Mouse (Mus musculus): Measurements from ENCODE around the gene Dennd5a. TPM values are rescaled to one million over a fixed set of nuclear protein-coding genes. Genes with fewer than 3 reads are reported as not detected.
A peak's percentile ranks its signal among the peaks of the same experiment; 100 is the strongest.

Dennd5a gene
- total RNA-seq, 2 experiments from 2014 or later, result 22.4 to 35.2 TPM

DNA sequence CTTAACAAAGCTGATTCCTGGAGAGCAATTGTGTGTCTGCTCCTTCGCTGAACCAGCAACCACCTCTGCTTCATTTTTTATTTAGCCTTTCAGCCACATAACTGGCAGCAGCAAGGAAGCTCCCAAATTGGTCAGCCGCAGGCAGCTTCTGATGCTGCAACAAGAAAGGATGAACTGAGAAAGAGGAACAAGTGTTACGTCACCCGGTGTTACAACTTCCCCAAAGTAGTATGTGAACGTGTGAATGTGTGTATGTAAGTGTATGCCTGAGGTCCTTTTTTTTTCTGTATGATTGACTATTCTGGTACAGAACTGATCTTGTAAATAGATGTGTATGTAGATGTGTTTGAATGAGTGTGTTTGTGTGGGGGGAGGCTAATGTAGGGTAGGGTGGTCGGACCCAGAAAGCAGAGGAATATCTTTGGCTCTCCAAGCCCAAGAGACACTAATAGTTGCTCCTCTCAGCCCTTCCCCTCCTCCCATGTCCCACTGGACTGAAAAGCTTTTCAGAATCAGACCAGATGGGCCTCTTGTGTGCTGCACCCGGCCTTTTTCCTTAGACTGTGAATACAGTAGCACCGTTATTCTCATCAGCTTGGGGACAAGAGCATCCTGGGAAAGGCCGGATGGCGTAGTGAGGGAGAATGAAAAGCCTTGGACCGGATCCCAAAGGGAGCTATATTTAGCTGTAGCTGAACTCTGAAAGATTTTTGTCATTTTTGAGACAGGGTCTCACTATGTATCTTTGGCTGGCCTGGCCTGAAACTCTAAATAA lies 7.7 kb upstream of the Dennd5a start:
- no peak for ATAC-seq (replicated peaks; ENCODE audit: low FRiP score, poor library complexity, severe bottlenecking)

DNA sequence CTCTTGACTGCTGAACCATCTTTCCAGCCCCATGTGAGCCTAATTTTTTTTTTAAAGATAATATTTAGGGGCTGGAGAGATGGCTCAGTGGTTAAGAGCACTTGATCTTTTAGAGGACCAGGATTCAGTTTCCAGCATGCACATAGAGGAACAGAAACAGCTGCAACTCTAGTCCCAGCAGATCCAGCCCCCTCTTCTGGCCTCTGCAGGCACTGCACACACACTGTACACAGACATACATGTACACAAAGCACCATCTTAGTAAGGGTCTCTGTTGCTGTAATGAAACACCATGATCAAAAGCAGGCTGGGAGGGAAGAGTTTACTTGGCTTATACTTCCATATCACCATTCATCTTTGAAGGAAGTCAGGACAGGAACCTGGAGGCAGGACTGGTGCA lies 5.4 kb upstream of the Dennd5a start:
- ATAC-seq (replicated peaks; ENCODE audit: low FRiP score, poor library complexity, severe bottlenecking), result no peak

DNA sequence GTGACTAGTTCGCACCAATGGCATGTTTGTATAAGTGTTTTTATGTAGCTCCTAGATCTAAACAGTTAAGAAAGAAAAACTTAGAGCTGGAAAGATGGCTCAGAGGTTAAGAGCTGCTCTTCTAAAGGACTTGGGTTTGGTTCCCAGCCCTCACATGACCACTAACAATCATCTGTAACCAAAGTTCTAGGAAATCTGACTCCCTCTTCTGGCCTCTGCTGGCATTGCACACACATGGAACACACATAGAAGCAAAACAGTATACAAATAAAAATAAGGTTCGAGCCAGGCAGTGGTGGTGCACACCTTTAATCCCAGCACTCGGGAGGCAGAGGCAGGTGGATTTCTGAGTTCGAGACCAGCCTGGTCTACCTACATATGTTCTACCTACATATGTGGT lies 3.4 kb upstream of the Dennd5a start:
- ATAC-seq (replicated peaks; ENCODE audit: low FRiP score, poor library complexity, severe bottlenecking), result no peak

DNA sequence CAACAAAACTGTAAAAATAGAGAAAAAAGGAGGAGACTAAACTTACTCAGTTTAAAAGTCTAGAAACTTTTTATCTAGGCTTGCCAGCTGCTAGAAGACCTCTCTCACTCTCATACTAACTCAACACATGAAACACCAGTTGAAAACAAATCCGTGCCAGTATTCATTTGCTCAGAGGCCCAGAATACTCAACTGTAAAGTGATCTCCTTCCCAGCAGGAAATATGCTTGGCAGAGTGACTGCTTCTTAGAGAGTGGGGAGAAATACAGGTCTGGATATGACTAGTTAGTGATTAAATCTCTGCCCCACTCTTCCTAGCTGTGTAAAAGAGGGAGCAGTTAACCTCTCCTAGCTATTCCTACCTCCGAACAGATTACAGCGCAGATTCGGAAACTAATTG lies 2.3 kb upstream of the Dennd5a start:
- ATAC-seq (replicated peaks; ENCODE audit: low FRiP score, poor library complexity, severe bottlenecking), result no peak

DNA sequence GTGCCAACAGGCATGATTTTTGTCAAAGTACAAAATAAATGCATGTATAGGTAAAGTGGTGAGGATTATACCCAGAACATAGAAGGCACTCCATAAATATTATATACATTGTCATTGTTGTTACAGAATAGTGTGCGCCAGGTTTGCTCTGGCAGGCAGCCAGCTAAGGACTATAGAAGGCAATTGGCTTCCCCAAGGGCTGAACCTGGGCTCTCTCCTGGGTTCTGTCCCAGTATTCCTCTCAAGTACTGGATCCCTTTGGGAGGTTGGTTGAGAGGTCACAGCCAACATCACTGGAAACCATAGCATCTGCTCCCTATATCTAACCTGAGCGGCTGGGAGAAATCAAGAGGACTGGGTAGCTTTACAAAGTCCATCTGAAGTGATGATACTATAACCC lies 1.3 kb upstream of the Dennd5a start:
- ATAC-seq (replicated peaks; ENCODE audit: low FRiP score, poor library complexity, severe bottlenecking), result no peak

DNA sequence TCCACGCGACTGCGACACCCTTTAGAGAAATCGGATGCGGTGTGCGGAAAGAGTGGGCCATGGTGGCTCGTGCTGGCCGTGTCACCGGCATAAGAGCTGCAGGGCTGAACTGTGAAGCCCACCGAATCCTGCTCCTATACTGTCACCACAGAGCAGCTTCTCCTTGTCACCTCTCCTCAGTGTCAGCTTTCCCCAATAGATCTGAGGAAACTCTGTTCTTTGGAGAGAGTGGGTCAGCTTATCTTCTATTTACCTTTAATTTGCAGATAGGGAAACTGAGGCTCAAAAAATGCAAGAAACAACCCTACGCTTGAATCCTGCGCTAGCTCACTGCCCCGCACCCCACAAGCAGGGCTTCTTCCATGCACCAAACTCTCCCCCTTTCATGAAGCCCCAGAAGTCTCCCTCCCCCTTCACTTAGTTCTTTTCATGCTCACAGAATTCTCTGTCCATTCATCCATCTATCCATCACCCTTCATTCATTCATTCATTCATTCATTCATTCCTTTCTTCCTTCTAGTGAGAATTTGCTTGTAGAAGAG lies 414 bp upstream of the Dennd5a start:
- no peak for ATAC-seq (replicated peaks; ENCODE audit: low FRiP score, poor library complexity, severe bottlenecking)

DNA sequence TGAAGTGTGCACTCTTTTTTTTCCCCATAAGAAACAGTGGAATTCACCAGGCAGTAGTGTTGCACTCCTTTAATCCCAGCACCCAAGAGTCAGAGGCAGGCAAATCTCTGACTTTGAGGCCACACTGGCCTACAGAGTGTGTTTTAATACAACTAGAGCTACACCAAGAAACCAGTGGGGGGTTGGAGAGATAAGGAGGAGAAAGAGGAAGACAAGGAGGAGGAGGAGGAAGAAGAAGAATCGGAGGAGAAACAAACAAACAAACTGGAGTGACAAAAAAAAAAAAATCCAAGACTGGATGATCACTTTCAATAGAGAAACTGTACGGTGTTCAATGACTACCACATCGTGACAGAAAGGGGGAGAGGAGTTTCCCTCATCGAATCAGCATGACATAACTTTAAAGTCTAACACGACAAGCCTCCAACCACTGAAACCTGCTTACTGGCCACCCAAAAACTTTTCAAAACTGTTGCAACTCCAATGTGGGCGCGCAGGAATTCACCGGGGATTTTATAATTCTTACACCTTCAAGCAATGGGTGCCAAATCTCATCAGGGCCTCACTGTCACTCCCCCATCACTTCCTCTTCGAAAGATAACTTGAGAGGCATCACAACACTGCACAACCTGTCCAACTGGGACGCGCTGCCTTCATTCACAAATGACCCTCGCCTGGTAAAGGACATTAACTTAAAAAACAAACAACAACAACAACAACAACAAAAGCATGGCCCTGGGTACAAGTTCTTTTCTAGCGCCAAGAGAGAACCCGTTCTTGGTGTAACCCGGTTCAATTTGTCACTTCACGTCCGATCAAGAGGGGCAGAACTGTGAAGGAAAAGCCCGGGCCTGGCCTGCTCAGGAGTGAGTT lies 1.2 kb downstream of the Dennd5a start:
- peak; percentile 32; the same call in 1 of the 2 replicates for ATAC-seq (replicated peaks; ENCODE audit: low FRiP score, poor library complexity, severe bottlenecking)

DNA sequence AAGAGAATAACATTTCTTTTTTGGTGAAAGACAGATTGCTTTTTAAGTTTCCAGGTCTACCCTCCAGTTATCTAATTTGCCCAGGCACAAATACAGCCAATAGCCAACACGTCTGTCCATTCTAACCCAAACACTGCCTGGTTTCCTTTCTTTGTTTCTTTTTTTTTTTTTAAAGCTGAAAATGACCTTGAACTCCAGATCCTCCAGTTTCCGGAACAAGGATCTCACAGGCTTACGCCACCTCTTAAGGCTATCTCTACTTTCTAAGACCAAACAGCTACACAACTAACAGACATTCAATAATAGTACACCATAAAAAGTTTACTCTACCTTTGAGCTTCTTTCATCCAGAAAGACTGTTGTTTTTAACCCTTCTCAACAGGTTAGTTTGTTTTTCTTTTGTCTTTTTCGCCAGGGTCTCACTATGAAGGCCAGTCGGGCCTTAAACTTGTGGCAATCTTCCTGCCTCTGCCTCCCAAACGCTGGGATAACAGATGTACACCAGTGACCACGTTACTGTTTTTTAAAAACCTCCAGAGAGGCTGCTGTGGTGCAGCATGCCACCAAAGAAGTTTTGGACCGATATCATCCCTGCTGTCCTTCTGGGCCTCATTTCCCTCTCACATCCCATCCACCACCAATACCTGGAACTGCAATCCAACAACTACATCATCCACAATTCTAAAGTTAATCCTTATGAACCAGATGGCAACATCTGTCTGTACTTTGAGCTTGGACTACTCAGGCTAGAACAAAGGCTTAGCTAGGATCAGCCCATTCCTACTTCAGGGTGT lies 2.1 kb downstream of the Dennd5a start:
- no peak for ATAC-seq (replicated peaks; ENCODE audit: low FRiP score, poor library complexity, severe bottlenecking)

DNA sequence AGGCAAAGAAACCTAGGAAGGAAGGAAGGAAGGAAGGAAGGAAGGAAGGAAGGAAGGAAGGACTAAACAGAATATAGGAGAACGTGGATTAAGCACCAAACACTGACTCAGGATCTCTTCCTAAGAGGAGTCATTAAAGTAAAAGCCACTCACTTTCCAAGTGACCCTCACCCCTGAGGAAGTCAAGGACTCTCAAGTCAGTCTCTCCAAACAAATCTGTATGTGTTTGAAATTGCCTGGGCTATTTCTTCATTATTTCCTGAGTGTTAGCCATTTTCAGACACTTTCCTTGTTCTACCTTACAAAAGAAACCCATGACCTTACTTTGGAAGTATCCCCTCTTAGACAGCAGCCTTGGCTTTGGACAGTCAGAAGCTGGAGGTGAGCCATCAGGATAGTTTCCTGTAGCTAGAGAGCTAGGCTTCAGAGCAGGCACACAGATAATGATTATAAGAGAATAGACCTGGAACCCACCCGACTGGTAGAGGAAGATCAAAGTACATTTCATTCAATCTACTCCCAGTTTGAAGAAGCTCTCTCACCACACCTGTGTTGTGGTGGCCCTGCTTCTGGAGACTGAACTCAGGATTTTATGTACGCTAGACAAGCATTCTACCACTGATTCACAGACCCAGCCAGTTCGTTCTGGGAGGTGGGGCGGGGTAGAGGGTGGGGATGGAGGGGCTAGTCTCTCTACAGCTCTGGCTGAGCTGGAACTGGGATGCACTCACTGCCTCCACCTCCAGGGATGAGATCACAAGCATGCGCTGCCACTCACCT lies 5.5 kb downstream of the Dennd5a start:
- ATAC-seq (replicated peaks; ENCODE audit: low FRiP score, poor library complexity, severe bottlenecking), result no peak

DNA sequence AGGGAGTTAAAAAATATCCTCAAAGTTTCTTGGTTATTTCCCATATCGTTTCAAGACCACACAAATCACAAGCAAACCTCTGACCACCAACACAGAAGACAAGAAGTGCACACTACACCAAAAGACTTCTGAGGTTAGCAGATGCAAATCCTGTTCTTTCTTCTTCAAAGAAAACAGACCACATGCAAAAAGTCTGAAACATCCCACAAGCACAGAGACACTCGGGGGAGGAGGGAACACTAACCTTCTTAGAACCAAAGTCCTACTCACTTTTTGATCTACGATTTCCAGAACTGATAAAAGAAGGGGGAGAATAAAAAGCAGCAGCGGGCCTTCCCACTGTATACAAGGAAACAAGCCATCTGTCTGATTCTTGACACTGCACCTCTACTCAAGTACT lies 9.0 kb downstream of the Dennd5a start:
- ATAC-seq (replicated peaks; ENCODE audit: low FRiP score, poor library complexity, severe bottlenecking), result no peak

DNA sequence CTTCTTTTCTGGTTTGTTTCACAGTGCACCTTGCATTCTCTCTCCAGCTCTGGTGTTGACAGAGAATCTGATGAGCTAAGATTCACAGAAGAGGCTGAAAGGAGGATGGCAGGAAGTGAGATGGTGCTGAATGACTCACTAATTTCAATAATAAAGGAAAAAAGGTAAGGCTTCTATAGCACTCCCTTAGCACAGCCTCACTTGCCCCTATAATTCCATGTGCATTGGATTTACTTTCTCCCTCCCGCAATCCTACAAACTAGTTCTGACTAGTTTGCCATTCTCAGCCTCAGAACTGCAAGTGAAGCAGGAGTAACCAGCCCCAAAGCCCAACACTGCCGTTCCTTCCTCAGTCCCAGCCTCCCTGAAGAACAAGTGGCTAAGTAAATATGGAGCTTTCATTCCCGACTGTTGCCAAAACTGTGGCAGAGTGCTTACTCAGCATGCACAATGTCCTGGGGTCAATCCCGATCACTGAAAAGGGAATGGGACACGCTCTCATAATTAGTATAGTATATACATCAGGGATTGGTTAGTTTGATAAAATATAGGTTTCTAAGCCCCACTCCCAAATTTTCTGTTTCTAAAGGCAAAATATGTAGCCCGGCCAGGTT lies 15.7 kb downstream of the Dennd5a start:
- ATAC-seq (replicated peaks; ENCODE audit: low FRiP score, poor library complexity, severe bottlenecking), result no peak

DNA sequence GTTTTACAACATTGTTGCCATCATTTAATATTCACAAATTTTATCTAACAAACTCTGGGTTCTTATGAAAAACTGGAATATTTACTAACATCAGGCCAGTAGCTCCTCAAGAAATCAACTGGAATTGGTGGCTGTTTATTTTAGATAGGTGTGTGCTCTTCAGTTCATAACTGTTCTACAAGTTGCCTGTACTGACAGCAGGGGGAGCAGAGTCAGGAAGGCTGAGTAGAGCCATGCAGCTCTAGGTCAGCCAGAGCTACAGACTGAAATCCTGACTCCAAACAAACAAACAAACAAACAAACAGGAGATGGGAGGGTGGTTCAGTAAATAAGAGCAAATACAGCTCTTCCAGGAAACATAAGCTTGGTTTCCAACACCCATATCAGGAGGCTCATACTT lies 30.6 kb downstream of the Dennd5a start:
- no peak for ATAC-seq (replicated peaks; ENCODE audit: low FRiP score, poor library complexity, severe bottlenecking)

DNA sequence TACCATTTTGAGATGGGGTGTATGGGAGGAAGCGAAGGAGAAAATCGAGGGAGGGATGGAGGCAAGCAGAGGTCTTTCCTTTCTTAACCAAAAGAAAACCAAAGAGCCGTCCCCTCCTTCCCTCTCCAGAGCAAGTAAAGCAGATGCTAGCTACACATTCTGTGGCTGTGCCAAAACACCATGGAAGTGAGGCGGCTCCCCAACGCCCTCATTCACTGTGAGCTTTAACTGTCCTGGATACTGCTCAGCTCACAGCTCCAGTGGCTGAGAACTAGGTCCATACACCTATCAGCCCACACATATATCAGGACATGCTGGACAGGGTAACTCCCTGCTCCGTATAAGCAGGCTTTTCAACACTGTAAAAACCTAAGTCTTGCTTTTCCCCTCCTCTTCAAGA lies 31.9 kb downstream of the Dennd5a start:
- no peak for ATAC-seq (replicated peaks; ENCODE audit: low FRiP score, poor library complexity, severe bottlenecking)

DNA sequence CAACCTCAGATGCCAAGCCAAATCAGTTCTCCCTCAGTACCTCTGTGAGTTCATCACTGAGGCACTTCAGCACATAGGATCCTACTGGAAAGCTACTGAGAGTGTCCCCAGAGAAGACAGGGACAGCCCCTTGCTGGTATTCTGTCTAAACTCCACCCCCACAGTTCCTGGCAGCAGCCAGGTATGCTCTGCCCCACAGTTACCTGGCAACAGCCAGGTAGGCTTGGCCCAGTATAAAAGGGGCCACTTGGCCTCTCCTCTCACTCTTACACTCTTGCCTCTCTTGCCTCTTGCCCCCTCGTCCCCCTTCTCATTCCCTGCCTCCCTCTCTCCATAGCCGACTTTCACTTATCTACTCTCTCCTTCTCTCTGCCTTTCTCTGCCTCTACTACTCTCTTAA lies 35.3 kb downstream of the Dennd5a start:
- no peak for ATAC-seq (replicated peaks; ENCODE audit: low FRiP score, poor library complexity, severe bottlenecking)

DNA sequence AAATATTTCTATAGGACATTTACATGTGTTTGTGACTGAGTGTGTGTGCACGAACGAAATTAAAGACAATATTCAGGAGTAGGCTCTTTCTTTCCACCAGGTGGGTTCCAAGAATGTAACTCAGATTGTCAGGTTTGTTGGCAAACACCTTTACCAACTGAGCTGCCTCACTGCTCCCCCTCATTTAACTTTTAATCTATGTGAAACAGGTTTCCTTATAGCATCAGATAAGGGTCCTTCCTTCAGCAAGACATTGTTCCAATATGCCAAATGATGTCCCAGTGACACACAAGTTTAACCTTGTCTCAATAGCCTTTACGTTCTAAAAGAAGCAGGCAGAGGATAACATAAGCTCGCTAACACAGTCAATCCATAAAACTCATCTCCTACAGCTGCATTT lies 37.4 kb downstream of the Dennd5a start:
- ATAC-seq (replicated peaks; ENCODE audit: low FRiP score, poor library complexity, severe bottlenecking), result no peak

DNA sequence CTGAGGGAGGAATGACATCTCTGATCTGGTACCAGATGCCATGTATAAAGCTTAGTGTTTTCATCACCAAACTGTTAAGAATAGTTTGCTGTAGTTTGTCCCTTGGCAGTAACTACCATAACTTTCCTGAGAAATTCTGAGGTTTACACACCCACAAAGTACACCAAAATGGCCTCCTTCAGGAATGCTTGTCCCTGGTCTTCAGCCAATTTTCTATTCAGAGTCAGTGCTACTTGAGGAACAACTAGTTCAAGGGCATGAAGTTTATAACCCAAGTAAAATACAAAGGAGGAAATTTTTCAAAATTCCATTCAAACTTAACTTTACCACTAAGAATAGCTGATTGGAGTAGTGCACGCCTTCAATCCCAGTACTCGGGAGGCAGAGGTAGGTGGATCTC lies 54.1 kb downstream of the Dennd5a start:
- no peak for ATAC-seq (replicated peaks; ENCODE audit: low FRiP score, poor library complexity, severe bottlenecking)

DNA sequence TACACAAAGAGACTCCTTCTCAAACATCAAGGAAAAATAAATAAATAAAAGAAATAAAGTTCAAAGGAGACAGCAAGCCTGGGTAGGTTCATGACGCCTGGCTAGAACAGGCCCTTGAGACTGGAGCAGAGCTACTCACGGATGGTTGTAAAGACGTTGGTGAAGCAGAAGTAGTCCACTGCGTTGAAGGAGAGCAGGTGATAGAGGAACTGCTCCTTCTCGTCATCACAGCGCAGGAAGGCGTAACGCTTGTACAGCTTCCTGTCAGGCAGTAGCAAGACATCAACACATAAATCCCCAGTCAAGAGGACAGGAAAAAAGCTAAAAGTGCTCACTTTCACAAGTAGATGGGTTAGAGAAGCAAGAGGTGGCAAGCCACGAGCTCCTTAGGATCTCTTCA lies 59.3 kb downstream of the Dennd5a start:
- no peak for ATAC-seq (replicated peaks; ENCODE audit: low FRiP score, poor library complexity, severe bottlenecking)

DNA sequence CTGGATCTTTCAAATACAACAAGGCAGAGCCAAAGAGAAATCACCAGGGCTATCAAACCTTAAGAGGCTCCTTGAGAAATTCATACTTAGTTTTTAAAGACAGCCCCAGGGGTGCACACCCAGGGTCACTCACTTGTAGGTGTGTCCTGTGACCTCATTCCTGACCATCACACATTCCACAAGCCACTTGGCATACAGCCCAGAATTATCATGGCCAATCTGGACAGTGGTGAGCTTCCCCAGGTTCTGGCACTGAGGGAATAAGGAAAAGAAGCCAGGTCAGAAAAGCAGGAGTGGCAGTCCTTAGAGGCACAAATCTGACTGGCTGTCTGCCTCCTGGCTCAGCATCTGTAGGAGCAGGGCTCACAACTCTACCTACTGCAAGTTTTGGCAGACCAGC lies 61.4 kb downstream of the Dennd5a start:
- no peak for ATAC-seq (replicated peaks; ENCODE audit: low FRiP score, poor library complexity, severe bottlenecking)

DNA sequence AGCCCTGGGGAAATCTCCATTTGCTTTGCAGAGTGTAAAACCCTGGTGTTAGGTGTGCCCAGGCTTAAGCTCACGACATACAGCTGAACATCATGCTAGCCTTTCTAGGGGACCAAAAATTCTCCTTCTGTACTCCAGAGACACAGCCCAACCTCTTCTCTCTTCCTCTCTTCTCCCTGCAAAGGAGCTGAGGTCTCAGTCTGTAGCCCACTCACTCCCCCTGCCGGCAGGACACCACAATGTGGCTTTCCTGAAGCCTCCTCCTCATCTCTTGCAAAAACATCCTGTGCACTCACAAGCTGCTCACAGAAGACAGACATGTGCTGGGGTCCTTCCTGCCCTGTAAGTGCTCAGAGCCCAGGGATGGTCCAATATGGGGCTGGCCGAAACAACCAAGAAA lies 67.7 kb downstream of the Dennd5a start:
- ATAC-seq (replicated peaks; ENCODE audit: low FRiP score, poor library complexity, severe bottlenecking), result peak; percentile 81

All from erythroid progenitor cell, adult 5-6 weeks (primary cell).